Mouse (Mus musculus) heart, adult 18-20 months (tissue): ENCODE measurements around the gene Osbpl9. TPM values are rescaled to one million over a fixed set of nuclear protein-coding genes. Genes with fewer than 3 reads are reported as not detected.

Experiments used
- DNase-seq, 2 experiments: peaks; one replicate each; pipeline ENCODE4 v3.0.0; 2021 to 2022; ENCODE audit warnings: mixed read lengths in 1 of 2
- microRNA-seq, 2 experiments: library from miRNA; unstranded; fragments of <30 nt; microRNA quantifications; one replicate each; pipeline ENCODE4 v1.2.0; 2022
- total RNA-seq, 2 experiments: library from RNA; stranded (reverse); gene quantifications; 2 replicates each; pipeline ENCODE4 v1.2.3; 2021

The Osbpl9 gene
- total RNA-seq, 2 experiments from 2014 or later, result 97.4 to 100 TPM

- DNase-seq, result no peak
These were observed 158.8 kb downstream of the Osbpl9 start for GRCm38 (mm10) chr4:109043294-109043693.

GRCm38 (mm10) chr4:109042739-109043138, 159.3 kb downstream of the Osbpl9 start:
- DNase-seq, result no peak

- DNase-seq, result peak; percentile 33 to 79
These were observed 165.7 kb downstream of the Osbpl9 start for GRCm38 (mm10) chr4:109036327-109036726.

GRCm38 (mm10) chr4:109030266-109030665, 171.8 kb downstream of the Osbpl9 start:
- DNase-seq, result no peak

- DNase-seq, result no peak
These were observed 172.2 kb downstream of the Osbpl9 start for GRCm38 (mm10) chr4:109029857-109030256.

- DNase-seq, result no peak
These were observed 175.5 kb downstream of the Osbpl9 start for GRCm38 (mm10) chr4:109026543-109026942.

- DNase-seq, result no peak
These were observed 177.0 kb downstream of the Osbpl9 start for GRCm38 (mm10) chr4:109025061-109025460.

GRCm38 (mm10) chr4:109021976-109022375, 180.1 kb downstream of the Osbpl9 start:
- DNase-seq, result no peak

- DNase-seq, result no peak
These were observed 182.8 kb downstream of the Osbpl9 start for GRCm38 (mm10) chr4:109019301-109019700.

- no peak for DNase-seq
These were observed 184.6 kb downstream of the Osbpl9 start for GRCm38 (mm10) chr4:109017441-109017840.

GRCm38 (mm10) chr4:109014091-109014490, 188.0 kb downstream of the Osbpl9 start:
- no peak for DNase-seq

Small RNA genes within 50 kb of the gene (microRNA-seq; reads per million reads assigned to microRNA genes)
- 0 reads per million in 2 experiments for gene Mir761

Other genes starting within 250 kb of the Osbpl9 start
- 100 to 1,000 TPM; 116 to 141 TPM for gene Nrd1, start 201.6 kb downstream of the Osbpl9 start, total RNA-seq
- gene Calr4, start 32.2 kb upstream of the Osbpl9 start, total RNA-seq, result not detected
- 10 to 100 TPM; 45.1 to 49.7 TPM for gene Eps15, start 78.0 kb upstream of the Osbpl9 start, total RNA-seq
- 1 to 10 TPM; 1.7 to 2.1 TPM for gene Ttc39a, start 204.4 kb upstream of the Osbpl9 start, total RNA-seq